Mouse (Mus musculus) hindbrain, embryonic 16.5 days (tissue): ENCODE data around the gene Wnt9b. TPM values are rescaled to one million over a fixed set of nuclear protein-coding genes. Genes with fewer than 3 reads are reported as not detected.

ENCODE experiments used
- ATAC-seq: fragments of 200-750 bp; cut with Nextera tagmentation; 2 replicates; pipeline ENCODE4 v1.8.0; 2017; ENCODE audit warnings: moderate TSS enrichment, moderate library complexity
- H3K27ac ChIP-seq: fragments of 300-500 bp; sonication (generic); 2 replicates; pipeline ENCODE4 v1.5.1; 2014; ENCODE audit warnings: low read depth, mild to moderate bottlenecking, control low read depth, low read length, moderate library complexity
- H3K27me3 ChIP-seq: fragments of 300-500 bp; sonication (generic); replicated peaks from 2 replicates; pipeline ENCODE4 v1.6.1; 2014; ENCODE audit warnings: low read length; ENCODE audit not compliant: control insufficient read depth, insufficient read depth
- H3K36me3 ChIP-seq: fragments of 300-500 bp; sonication (generic); 2 replicates; pipeline ENCODE4 v1.6.1; 2014; ENCODE audit warnings: mild to moderate bottlenecking, low read length, moderate library complexity, mixed read lengths; ENCODE audit not compliant: control insufficient read depth, insufficient read depth
- H3K4me1 ChIP-seq: fragments of 300-500 bp; sonication (generic); 2 replicates; pipeline ENCODE4 v1.6.1; 2014; ENCODE audit warnings: low read depth, low read length; ENCODE audit not compliant: control insufficient read depth, insufficient read depth
- H3K4me2 ChIP-seq: fragments of 300-500 bp; sonication (generic); 2 replicates; pipeline ENCODE4 v1.6.1; 2014; ENCODE audit warnings: mild to moderate bottlenecking, low read length, control low read depth, moderate library complexity
- H3K4me3 ChIP-seq: fragments of 300-500 bp; sonication (generic); 2 replicates; pipeline ENCODE4 v1.5.1; 2014; ENCODE audit warnings: mild to moderate bottlenecking, low read length, control low read depth, moderate library complexity
- H3K9ac ChIP-seq: fragments of 300-500 bp; sonication (generic); 2 replicates; pipeline ENCODE4 v1.6.1; 2014; ENCODE audit warnings: low read depth, mild to moderate bottlenecking, control low read depth, low read length, moderate library complexity
- H3K9me3 ChIP-seq: fragments of 300-500 bp; sonication (generic); 2 replicates; pipeline ENCODE4 v1.6.1; 2014; ENCODE audit warnings: mild to moderate bottlenecking, low read length, moderate library complexity; ENCODE audit not compliant: control insufficient read depth
- WGBS: fragments of 180-500 bp; shearing (Covaris S2); extraction: QIAGEN DNeasy Blood & Tissue Kit; methylation state at CpG from one replicate; pipeline ENCODE4 v1.1.7; 2014; 5-methylcytosine and 5-hydroxymethylcytosine counted together
- polyA plus RNA-seq: library from polyadenylated mRNA; unstranded; fragments of >200 nt; fragmentation: Nextera tagmentation; extraction: Ambion mirVana; gene quantifications from 2 replicates; pipeline ENCODE4 v1.2.1, GENCODE M21; 2015

The Wnt9b gene
- polyA plus RNA-seq: 0.54 and 0.56 TPM in 2 replicates

GRCm38 (mm10) chr11:103749306-103750089, at the start of gene Wnt9b:
Gene Wnt9b (minus strand): TSS chr11:103749821.
- Histone ChIP-seq H3K9me3 (no peaks in the 10 kb centered on the region), H3K4me3 (peak within 1 kb of the TSS; percentile 54), H3K36me3 (no peaks in the 10 kb centered on the region), H3K4me1 (peaks cover 11% of the 10 kb centered on the region), H3K4me2 (peak within 1 kb of the TSS; percentile 96), H3K27me3 (peaks cover 36% of the 10 kb centered on the region), H3K9ac (peak within 1 kb of the TSS; percentile 62), H3K27ac (no peak within 1 kb of the TSS)
- 1% methylated on average over 52 of the region's 68 CpGs for WGBS
- peak; percentile 64; the same call in 1 of the 2 replicates for ATAC-seq

GRCm38 (mm10) chr11:103789951-103790350, 40.3 kb upstream of the Wnt9b start:
- H3K4me1 ChIP-seq: no peaks in the 10 kb centered on the region
- 61% methylated on average over 5 of the region's 5 CpGs for WGBS
- H3K36me3 ChIP-seq: no peaks in the 10 kb centered on the region
- H3K27ac ChIP-seq: no peak overlapping the region
- no peak overlapping the region for H3K9ac ChIP-seq
- peaks cover 5% of the 10 kb centered on the region; the same call in 1 of the 2 replicates for H3K27me3 ChIP-seq
- H3K9me3 ChIP-seq: no peaks in the 10 kb centered on the region
- ATAC-seq: no peak
- no peak overlapping the region for H3K4me3 ChIP-seq
- H3K4me2 ChIP-seq: no peak overlapping the region

GRCm38 (mm10) chr11:103780152-103780551, 30.5 kb upstream of the Wnt9b start:
- Histone ChIP-seq H3K4me1 (no peaks in the 10 kb centered on the region), H3K9ac (no peak overlapping the region), H3K9me3 (no peaks in the 10 kb centered on the region), H3K4me3 (no peak overlapping the region), H3K4me2 (no peak overlapping the region), H3K27me3 (peaks cover 3% of the 10 kb centered on the region), H3K36me3 (no peaks in the 10 kb centered on the region), H3K27ac (no peak overlapping the region)
- ATAC-seq: no peak
- 64% methylated on average over 9 of the region's 9 CpGs for WGBS

- H3K4me3 ChIP-seq: peak overlapping the region; percentile 53
- peak overlapping the region; percentile 60 for H3K9ac ChIP-seq
- peak overlapping the region; percentile 12; the same call in 1 of the 2 replicates for H3K27ac ChIP-seq
- peak; percentile 40; the same call in 1 of the 2 replicates for ATAC-seq
- H3K36me3 ChIP-seq: no peaks in the 10 kb centered on the region
- H3K4me2 ChIP-seq: peak overlapping the region; percentile 86
- H3K27me3 ChIP-seq: peaks cover 28% of the 10 kb centered on the region
- peaks cover 33% of the 10 kb centered on the region for H3K4me1 ChIP-seq
- 0% methylated on average over 19 of the region's 19 CpGs for WGBS
- H3K9me3 ChIP-seq: no peaks in the 10 kb centered on the region
These were observed 24.6 kb upstream of the Wnt9b start for GRCm38 (mm10) chr11:103774228-103774530.

- Histone ChIP-seq H3K9ac (peak within 1 kb of the TSS; percentile 60), H3K27me3 (peaks cover 28% of the 10 kb centered on the region), H3K27ac (peak within 1 kb of the TSS; percentile 44; the same call in 1 of the 2 replicates), H3K4me1 (peaks cover 33% of the 10 kb centered on the region), H3K4me2 (peak within 1 kb of the TSS; percentile 86), H3K36me3 (no peaks in the 10 kb centered on the region), H3K4me3 (peak within 1 kb of the TSS; percentile 53), H3K9me3 (no peaks in the 10 kb centered on the region)
- under 1% methylated on average over 59 of the region's 60 CpGs for WGBS
- ATAC-seq: peak; percentile 72
These were observed 24.0 kb upstream of the Wnt9b start, which contains the start of gene Wnt3 for GRCm38 (mm10) chr11:103773387-103774227. Gene Wnt3 (plus strand): TSS chr11:103774150.

DNA sequence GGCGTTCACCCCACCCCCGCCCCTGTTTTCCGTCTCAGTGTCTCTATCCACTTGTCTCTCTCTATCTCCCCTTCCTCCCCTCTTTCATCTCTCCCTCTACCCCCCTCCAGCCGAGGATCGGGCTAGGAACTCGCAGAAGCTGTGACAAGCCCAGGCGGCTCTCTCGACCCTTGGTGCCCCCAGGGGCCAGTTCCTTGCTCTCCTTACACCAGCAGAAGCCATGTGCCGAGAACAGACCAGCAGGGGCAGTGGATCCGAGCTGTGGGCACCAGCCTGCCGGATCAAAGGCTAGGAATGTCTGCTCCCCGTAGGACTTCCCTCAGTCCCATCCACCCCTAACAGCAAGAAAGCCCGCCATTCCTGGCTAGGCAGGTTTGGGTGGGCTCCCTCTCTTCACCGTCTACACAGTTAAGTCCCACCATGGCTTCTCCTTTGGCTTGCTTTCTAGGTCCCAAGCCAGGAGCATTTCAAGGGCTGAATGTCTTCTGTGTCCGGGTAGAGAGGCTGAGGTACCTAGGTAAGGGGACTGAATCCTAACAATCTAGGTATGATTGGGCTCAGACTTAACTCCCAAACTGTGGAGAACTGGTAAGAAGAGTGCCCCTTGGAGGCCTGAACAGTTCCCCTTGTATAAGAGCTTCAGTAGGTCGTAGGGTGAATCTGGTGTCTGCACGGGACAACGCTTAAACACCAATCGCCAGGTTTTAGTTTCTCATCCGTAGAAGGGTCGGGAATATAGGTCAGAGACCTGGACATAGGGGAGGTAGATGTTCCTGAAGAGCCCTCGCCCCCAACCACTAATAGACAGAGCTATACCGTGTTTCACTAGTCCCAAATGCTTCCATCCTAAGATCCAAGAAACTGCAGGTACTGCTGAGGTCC, 23.1 kb upstream of the Wnt9b start:
- peaks cover 33% of the 10 kb centered on the region for H3K4me1 ChIP-seq
- peak overlapping the region; percentile 53 for H3K4me3 ChIP-seq
- H3K9me3 ChIP-seq: no peaks in the 10 kb centered on the region
- ATAC-seq: no peak
- peaks cover 28% of the 10 kb centered on the region for H3K27me3 ChIP-seq
- H3K4me2 ChIP-seq: peak overlapping the region; percentile 86
- H3K9ac ChIP-seq: peak overlapping the region; percentile 60
- H3K27ac ChIP-seq: no peak overlapping the region; the same call in 1 of the 2 replicates
- 3% methylated on average over 23 of the region's 23 CpGs for WGBS
- no peaks in the 10 kb centered on the region for H3K36me3 ChIP-seq

DNA sequence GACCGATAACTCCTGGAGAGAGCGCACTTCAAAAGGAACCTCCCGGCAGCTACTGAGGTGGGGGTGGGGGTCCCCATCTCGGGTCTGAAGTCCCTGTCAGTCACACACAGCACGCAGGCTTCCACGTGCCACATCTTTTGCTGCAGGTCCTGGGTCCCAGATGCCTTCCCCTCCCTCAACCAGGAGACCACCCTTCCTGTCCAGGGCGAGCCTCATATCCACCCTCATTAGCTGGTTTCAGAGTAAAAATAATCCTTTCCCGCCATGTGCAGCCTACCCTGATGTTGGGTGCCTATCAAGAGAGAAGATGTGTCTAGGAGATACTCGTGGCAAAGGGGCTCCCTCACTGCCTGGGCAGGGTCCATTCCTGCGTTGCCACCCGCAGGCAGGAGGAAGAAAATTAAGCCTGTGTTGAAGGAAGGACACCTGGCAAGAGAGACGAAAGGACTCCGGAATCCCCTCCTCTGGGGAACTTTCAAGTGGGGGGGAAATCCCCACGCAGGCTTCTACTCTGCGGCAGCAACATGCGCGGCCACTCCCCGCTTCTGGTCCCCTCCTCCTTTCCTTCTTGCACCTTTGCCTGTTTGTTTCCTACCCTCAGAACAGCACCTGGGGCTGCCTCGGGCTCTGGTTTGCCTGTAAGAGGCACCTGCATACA, 21.7 kb upstream of the Wnt9b start:
- Histone ChIP-seq H3K36me3 (no peaks in the 10 kb centered on the region), H3K27ac (no peak overlapping the region), H3K9ac (peak overlapping the region; percentile 36; the same call in 1 of the 2 replicates), H3K4me1 (peaks cover 33% of the 10 kb centered on the region), H3K4me2 (peak overlapping the region; percentile 86), H3K9me3 (no peaks in the 10 kb centered on the region), H3K4me3 (peak overlapping the region; percentile 1; the same call in 1 of the 2 replicates), H3K27me3 (peaks cover 28% of the 10 kb centered on the region)
- no peak for ATAC-seq
- WGBS: under 1% methylated on average over 19 of the region's 19 CpGs

DNA sequence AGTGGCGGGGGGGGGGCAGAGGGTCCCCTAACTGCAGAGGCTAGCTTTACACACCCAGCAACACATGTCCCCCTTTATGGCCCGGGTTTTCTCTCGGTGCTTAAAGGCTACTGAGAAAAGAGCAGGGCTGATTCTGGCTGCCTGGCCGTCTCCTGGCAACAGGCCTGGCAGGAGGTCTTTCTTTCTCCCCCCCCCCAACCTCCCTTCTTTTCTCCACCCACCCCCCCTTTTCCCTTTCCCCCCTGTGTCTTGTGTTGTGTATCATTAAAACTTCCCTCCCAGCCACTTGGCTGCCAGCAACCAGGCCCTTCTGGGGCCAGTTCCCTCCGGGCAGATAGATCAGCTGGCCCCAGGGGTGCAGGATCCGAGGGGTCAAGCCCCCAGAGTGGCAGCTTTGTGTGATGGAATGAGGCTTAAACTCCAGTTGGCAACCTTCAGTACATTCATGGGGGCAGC, 16.0 kb upstream of the Wnt9b start:
- H3K9me3 ChIP-seq: peaks cover 2% of the 10 kb centered on the region; the same call in 1 of the 2 replicates
- no peaks in the 10 kb centered on the region for H3K4me1 ChIP-seq
- 4% methylated on average over 6 of the region's 6 CpGs for WGBS
- H3K9ac ChIP-seq: no peak overlapping the region
- no peak overlapping the region for H3K4me3 ChIP-seq
- H3K36me3 ChIP-seq: no peaks in the 10 kb centered on the region
- H3K27me3 ChIP-seq: peaks cover 3% of the 10 kb centered on the region; the same call in 1 of the 2 replicates
- no peak overlapping the region for H3K27ac ChIP-seq
- ATAC-seq: peak; percentile 61
- no peak overlapping the region for H3K4me2 ChIP-seq
